In genomic region chr11:78852529-78852928, GRCm38 (mm10) we compare ENCODE assay signal across 20 mouse cellular contexts.
"Had no signal": no experiment of that assay in that cellular context is flagged by ENCODE, and none has a peak within 500 bp of the region (broad histone marks: within the 10 kb centered on the region; RNA-seq: fewer than 3 reads in every experiment).

No protein-coding gene starts in this region.

- H3K36me3 ChIP-seq: heart, embryonic 10.5 days; heart, embryonic 12.5 days; hindbrain, embryonic 10.5 days; hindbrain, embryonic 12.5 days; intestine, embryonic 15.5 days; limb, embryonic 10.5 days; limb, embryonic 12.5 days had no signal

- H3K27ac ChIP-seq: heart, embryonic 10.5 days; hindbrain, embryonic 12.5 days; hindbrain, embryonic 14.5 days; intestine, embryonic 15.5 days; layer of hippocampus, adult 2 months; left cerebral cortex, adult 2 months; limb, embryonic 10.5 days; limb, embryonic 12.5 days had no signal

- H3K4me3 ChIP-seq: heart, embryonic 10.5 days; heart, embryonic 12.5 days; hindbrain, embryonic 10.5 days; hindbrain, embryonic 12.5 days; intestine, embryonic 15.5 days; layer of hippocampus, adult 2 months; left cerebral cortex, adult 2 months; limb, embryonic 10.5 days; limb, embryonic 12.5 days had no signal

- H3K4me1 ChIP-seq: heart, embryonic 12.5 days; intestine, embryonic 15.5 days; limb, embryonic 12.5 days had no signal

- H3K27me3 ChIP-seq: heart, embryonic 12.5 days; hindbrain, embryonic 12.5 days; intestine, embryonic 15.5 days; limb, embryonic 12.5 days had no signal

- DNase-seq: forebrain, postnatal 0 days; gastrocnemius, postnatal 14 days; heart, adult 18-20 months; heart, postnatal 10 days; heart, postnatal 4 days; kidney, adult 18-20 months; kidney, adult 8-10 months; kidney, postnatal 10 days; kidney, postnatal 25 days; kidney, postnatal 4 days had no signal
